Mouse (Mus musculus): ENCODE measurements around the gene Zfp61.

DNA sequence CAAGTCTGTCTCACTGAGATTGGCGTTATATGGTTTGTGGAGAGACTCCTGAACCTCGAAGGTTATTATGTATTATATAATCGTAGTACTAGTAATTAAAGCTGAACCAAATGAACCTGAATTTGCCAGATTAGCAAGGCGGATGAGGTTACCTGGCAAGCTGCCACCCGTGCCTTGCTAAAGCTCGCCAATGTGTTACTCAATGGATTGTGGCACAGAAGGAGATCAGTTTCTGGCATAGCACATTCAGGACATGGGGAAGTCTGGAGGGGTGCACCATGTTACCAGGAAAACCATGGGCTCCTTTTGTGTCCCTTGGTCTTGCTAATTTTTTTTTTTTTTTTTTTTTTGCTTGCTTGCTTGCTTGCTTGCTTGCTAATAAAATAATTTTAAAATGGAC lies 24.2 kb upstream of the Zfp61 start:
- TF ChIP-seq CTCF (conservative IDR thresholded peaks at IDR 0.05; ENCODE audit: low read length), result no peak
- no peak for TF ChIP-seq POU5F1 (IDR thresholded peaks at IDR 0.05; ENCODE audit: borderline replicate concordance, low read length)
- TF ChIP-seq NANOG (IDR thresholded peaks at IDR 0.05; ENCODE audit: borderline replicate concordance, low read length), result no peak

Data from E14TG2a.4 (cell line).